Mouse (Mus musculus) ovary, postnatal 36 days (tissue): ENCODE data around the gene Slc25a19.

Experiments used
- DNase-seq: peaks from one replicate; pipeline ENCODE4 v3.0.0; 2022; ENCODE audit warnings: low spot score, mixed read lengths

Gene Slc25a19

DNA sequence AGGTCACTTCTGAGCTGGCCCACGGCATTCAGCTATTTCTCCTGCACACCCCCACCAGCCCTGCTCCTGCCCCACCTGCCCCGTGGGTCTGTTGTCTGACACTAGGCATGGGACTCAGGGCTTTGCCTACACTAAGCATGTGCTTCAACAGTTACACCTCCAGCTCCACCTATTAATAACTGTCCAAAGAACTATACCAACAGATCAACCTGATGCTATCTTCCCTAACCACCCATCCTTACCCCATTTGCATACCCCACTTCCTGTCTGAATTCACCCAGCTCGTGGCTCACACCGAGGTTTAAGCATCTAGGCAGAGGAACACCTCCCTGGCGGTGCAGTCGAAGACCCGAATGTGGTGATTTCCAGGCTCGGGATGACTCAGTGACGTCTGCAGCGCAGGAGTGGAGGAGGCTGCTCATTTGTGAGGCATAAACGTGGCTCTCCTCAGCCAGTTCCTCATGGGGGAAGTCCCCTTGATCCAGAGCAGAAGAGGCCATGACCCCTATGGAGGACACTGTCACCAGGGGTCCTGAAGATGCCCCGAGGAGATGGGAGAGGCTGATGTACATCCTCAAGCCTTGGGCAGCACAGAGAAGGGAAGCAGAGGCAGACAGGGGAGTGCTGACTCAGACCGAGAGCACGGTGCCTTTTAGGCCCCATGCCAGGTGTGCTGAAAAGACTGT lies 13.0 kb upstream of the Slc25a19 start:
- no peak for DNase-seq

DNA sequence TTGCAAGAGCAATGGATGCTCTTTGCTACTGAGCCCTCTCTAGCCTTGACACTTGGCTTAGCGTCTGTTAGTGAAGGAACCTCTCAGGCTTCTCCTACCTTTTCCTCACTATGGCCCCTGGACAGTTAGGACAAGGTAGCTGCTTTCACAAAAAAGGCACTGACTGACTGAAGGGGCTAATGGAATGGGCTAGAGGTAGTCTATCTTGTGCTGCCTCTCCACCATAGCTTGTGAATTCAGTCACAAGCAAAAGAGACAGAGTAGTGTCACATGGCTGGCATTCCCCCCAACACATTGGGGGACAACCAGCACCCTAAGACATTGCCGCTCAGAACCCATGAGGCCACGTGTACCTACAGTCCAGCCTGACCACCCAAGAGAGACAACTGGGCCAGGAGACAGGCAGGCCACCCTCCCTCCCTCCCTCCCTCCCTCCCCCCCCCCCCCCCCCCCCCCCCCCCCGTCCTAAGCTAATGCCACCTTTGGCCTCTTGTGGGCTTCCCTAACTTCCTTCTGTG lies 12.3 kb upstream of the Slc25a19 start:
- DNase-seq = no peak

DNA sequence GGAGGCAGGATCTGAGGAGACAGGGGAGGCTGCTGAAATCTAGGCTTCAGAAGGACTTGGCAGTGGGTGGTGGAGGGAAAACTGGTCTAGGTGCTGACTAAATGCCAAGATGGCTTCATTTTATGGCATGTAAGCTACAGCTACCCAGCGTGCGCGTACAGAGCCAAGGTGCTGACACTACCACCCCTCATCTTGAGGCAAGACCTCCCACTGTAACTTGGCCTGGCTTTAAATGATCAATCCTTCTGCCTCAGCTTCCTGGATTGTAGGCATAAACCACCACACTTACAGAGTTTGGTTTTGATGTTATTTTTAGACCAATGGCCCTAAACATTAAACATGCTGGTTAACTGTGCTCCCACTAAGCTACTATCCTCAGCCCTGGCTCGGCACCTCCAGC lies 11.4 kb upstream of the Slc25a19 start:
- no peak for DNase-seq

DNA sequence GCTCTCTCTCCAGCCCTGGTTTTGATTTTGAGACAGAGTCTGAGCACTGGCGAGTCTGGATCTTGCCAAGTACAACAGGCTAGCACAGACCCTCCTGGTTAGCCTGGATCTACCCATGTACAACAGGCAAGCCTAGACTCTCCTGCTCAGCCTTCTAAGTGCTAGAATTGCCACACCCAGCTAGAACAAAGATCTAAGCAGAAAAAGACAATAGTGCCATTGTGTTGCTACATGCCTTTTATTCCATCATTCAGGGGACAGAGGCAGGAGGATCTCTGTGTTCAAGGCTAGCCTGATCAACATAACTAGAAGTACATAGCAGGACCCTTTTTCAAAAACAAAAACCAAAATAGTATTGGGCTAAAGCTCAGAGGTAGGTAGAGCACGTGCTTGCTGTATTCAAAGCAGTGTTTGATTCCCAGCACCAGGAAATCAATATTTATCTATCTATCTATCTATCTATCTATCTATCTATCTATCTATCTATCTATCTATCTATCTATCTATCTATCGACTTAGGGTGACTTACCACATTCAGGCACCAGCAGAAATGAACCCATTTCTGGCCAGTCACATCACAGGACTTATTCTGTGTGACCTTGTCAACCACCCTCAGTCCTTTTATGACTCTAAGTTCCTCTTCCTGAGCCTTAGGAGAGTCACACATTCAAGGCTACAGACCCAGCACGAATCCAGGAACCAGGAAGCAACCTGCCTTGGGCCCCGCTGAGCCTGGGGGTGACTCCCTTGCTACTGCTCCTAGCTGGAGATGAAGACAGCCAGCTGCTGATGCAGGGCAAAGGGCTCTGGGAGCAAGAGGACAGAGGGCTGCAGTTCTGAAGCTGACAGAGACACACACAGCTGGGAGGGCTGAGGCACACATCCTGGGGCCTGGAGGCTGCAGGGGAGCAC lies 10.7 kb upstream of the Slc25a19 start:
- DNase-seq = no peak

DNA sequence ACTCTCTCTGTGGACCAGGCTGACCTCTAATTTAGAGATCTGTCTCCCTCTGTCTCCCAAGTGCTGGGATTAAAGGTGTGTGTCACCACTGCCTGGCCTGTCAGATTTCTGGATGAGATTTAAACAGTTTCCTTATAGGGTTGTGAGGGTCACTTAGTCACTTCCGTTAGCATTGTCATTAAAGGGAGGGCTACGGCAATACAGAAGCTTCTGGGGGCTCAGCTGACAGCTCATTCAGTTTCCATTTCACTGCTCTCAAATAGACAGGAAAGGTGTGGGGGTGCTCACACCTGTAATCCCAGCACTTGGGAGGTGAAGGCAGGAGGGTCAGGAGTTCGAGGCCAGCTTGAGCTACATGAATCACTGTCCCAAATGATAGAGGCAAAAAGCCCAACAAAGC lies 8.9 kb upstream of the Slc25a19 start:
- no peak for DNase-seq

DNA sequence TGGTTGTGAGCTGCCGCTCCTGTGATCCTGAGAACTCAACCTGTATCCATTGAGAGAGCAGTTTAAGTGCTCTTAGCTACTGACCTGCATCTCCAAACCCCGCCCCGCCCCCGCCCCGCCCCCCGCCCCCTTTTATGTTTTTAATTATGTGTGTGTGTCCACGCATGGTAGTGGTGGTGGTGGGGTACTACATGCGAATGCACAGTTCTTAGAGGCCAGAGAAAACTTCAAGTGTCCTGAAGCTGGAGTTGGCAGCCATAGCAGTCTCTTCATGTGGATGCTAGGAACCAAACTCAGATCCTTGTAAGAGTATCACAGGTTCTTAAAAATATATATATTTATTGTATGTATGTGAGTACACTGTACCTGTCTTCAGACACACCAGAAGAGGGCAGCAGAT lies 7.4 kb upstream of the Slc25a19 start:
- DNase-seq = no peak

DNA sequence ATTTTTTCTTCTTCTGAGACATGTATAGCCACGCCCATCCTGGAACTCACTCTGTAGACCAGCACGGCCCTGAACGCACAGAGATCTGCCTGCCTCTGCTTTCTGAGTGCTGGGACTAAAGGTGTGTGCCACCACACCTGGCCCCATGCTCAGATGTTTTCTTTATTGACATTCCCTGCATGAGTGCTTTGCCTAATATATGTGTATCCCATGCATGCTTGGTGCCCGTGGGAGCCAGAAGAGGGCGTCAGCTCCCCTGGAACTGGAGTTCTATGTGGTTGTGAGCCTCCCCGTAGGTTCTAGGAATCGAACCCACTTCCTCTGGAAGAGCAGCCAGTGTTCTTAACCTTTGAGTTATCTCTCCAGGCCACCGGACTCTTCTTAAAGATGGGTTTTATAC lies 6.9 kb upstream of the Slc25a19 start:
- DNase-seq = no peak

DNA sequence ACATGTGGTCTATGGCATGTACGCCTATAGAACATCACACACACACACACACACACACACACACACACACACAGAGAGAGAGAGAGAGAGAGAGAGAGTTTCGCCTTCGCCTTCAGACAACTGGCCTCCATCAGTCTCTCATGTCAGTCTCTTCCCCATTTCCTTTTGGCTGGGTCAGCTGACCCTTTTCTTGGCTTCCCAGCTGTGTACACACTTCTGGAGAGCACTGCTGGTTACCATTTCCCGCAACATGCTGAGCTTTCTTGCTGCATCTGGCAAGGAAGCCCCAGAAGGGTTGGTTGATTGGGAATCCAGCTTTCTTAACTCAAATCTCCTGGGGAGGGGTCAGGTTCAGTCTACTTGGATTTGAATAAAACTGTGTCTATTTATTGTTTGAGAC lies 6.0 kb upstream of the Slc25a19 start:
- DNase-seq = no peak

DNA sequence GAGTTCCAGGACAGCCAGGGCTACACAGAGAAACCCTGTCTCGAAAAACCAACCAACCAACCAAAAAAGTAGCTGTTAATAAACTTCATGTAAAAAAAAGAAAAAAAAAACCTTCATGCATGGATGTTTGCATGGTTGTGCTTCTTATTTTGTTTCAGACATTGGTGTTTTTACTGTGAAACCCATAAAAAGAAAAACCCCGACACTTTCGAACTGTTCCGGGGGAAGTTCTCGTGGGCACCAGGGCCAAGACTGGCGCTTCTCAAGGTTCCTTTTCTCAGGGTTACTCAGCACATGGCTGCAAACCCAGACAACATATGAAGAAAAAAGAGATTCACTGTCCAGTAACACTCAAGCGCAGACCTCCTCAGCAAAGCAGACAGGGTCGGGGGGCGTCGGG lies 4.8 kb upstream of the Slc25a19 start:
- no peak for DNase-seq

DNA sequence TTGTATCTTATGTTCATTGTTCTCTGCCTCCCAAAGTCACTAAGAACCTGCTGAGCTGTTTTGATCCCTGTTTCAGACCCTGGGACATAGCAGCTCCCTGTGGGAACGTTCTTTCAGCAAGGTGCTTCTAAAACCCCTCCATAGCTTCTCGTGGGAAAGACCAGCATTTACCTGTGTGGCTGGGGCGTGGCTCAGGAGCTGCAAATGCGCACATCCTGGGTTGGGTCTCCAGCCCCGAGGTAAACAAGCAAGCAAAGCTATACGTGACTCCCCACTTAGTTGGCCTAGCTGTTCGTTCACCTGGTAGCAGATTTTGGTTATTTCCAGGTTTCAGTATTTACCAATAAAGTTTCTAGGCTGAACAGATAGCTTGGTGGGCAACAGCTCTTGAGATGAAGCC lies 4.2 kb upstream of the Slc25a19 start:
- DNase-seq = no peak

DNA sequence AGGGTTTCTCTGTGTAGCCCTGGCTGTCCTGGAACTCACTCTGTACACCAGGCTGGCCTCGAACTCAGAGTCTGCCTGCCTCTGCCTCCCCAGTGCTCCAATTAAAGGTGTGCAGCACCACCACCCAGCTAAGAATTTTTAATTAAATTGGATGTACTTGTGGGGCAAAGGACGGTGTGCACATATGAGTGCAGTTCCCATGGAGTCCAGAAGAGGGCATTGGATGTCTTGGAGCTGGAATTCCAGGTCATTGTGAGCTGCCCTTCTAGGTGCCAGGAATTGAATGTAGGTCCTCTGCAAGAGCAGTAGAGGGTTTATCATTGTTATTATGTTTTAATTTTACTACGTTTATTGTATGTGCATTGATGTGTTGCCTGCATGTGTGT lies 3.4 kb upstream of the Slc25a19 start:
- no peak for DNase-seq

DNA sequence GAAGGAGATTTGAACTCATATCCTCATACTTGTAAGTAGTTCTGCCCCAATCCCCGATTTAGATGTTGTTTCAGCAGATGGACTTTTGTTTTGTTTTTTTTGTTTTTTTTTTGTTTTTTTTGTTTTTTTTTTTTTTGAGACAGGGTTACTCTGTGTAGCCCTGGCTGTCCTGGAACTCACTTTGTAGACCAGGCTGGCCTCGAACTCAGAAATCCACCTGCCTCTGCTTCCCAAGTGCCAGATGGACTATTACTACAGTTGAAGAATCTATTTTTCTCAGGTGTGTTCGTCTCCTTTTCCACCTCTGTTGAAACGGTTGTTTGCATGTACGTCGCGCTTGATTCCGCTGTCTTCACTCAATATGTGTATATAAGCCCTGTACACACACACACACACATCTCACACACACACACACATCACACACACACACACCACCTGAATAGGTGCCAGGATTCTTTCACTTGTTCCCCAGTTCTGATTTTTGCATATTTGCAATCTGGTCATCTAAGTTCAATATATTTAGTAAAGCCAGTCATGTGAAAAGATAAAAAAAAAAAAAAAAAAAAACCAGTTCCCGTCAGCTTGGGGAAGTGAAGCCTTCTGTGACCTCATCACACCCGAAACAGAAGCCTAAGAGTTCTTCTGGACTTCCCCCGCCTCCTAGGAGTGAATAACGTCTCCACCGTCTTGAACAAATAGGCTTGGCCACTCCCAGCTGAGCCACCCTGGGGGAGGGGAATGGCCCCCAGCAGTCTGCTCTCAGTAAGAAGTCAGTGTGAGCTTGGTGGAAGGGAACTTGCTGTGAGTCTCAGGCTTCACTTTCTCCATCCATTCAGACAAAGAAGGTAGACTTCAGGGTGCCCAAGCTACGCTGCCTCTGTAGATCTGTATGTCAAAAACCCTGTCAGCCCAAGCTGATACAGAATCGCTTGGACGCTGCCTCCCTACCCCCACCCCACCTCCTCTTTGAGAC lies 2.7 kb upstream of the Slc25a19 start:
- no peak for DNase-seq

DNA sequence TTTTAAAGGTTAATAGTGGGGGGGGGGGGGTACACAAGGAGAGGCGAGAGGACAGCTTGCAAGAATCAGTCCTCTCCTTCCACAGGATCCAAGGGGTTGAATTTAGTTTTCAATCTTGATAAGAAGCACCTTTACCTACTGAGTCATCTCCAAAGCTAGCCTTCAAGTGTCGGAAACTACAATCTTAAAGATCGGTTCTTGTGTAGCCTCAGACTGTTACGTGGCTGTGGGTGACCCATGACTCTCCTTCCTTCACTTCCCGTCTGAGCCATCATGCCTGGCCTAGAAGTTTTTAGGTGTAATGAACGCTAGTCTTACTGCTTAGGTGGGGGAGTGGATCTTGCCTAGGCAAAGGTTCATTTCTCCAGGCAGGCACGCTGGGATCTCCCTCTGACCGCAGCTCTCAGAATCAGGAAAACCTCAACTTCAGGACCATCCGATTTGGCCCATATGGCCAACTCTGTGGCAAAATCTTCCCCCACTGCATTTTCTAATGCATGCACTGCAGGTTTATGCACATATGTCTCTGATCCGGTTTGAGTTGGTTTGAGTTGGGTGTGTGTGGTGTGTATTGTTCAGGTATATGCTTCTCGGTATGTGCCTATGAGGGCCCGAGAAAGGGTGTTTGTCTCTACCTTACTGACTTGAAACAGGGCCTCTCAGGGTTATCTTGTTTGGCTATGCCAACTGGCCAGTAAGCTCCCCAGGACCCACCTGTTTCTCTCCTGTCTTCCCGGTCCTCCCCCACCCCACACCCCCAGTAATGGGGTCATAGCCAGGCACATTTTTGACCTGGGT lies 1.8 kb upstream of the Slc25a19 start:
- no peak for DNase-seq

DNA sequence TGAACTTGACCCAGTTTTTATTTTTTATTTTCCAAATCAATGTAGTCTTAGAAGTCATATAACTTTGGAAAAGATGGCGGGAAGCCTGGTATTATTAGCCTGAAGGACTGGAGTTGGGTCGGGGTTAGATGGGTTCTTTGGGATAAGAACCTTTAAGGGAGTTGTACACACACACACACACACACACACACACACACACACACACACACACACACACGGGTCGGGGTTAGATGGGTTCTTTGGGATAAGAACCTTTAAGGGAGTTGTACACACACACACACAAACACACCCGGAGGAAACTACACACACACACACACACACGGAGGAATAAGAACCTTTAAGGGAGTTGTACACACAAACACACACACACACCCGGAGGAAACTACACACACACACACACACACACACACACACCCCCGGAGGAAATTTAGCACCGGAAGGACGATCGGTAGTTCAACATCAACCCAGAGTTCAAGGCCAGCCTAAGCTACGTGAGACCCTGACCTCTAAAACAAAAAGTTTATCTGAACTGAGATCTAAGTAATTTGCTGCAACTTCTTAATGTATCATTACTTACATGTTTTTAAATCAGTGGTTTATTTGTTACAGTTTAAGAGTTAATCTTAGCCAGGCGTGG lies 488 bp upstream of the Slc25a19 start:
- no peak for DNase-seq

DNA sequence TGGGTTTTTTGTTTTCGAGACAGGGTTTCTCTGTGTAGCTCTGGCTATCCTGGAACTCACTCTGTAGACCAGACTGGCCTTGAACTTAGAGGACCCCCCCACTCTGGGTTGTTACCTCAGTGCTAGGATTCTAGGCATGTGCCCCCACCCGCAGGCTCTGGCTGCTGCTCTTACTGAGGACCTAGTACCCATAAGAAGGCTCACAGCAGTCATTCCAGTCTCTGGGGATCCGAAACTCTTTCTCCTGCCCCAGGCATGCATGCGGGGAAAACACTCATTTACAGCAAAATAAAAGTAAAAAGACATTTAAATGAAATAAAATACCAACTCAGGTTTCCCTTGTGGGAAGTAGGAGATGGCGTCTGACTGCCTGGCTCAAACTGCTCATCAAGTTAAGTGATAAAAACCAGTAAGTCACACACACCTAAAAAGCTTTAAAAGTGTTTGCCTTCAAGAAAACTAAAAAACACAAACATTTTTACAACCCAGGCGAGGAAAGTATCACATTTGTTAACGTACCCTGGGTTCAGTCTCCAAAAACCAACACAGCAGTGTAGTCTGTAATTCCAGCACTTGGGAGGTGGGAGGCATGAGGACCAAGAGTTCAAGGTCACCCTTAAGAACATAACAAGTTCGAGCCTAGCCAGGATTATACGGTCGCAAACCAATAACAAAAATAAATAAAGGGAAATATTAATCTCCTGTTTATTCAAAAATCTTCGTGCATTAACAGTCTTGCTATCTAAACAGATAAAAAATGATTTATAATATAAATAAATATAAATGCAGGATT lies 1.1 kb downstream of the Slc25a19 start:
- DNase-seq = no peak

DNA sequence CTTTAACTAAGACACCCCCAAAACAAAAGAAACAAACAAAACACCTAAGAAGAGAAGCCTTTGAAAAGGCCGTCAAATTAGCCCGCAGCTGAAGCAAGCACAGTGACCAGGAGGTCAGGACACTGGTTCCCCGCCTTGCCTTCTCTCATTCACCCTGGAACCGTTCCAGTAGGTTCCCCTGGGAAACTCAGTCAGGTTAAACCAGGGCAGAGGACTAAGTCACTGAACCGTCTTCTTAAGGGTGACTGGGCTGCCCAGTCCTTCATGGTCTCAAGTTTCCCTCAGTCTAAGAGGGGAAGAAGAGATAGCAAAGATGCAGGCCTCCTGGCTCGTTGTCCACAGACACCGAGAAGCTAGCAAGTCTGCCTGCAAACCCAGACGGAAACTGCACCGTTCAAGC lies 2.2 kb downstream of the Slc25a19 start:
- no peak for DNase-seq

DNA sequence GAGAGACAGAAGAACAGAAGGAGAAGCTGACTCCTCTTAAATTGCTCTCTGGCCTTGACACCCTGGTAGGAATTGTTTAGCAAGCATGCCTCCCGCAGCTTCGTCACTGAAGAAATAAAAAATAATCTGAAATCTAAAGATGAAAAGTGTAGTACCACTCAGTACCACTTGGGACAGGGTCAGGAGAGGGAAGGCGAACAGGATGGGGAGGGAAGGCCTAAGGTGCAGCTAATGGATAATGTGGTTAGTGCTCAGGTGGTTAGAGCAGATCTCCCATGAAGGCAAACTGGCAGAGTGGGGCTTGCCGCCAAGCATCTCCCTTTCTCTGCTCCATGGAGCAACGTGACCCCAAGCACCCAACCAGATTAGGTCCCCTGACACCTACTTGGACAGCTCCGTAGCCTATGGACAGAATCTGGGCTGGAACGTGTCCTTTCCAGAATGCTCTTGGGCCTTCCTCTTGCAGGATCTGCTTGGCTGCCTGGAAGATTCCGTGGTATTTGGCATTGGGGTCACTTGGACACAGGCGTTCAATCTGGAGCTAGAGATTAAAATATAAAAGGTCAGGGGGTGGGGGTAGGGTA lies 4.5 kb downstream of the Slc25a19 start:
- no peak for DNase-seq

DNA sequence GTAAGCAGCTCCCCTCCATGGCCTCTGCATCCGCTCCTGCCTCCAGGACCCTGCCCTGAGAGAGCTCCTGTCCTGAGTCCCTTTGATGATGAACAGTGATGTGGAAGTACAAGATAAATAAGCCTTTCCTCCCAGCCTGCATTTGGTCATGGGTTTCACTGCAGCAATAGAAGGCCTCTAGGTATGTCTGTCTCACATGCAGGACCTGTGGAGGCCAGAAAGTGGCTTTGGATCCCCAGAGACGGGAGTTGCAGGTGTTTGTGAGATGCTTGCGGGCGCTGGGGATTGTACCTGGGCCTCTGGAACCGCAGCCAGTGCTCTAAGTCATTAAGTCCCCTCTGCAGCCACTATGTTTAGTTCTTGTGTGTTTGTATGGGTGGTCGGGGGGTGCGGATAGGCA lies 8.1 kb downstream of the Slc25a19 start:
- DNase-seq = no peak

DNA sequence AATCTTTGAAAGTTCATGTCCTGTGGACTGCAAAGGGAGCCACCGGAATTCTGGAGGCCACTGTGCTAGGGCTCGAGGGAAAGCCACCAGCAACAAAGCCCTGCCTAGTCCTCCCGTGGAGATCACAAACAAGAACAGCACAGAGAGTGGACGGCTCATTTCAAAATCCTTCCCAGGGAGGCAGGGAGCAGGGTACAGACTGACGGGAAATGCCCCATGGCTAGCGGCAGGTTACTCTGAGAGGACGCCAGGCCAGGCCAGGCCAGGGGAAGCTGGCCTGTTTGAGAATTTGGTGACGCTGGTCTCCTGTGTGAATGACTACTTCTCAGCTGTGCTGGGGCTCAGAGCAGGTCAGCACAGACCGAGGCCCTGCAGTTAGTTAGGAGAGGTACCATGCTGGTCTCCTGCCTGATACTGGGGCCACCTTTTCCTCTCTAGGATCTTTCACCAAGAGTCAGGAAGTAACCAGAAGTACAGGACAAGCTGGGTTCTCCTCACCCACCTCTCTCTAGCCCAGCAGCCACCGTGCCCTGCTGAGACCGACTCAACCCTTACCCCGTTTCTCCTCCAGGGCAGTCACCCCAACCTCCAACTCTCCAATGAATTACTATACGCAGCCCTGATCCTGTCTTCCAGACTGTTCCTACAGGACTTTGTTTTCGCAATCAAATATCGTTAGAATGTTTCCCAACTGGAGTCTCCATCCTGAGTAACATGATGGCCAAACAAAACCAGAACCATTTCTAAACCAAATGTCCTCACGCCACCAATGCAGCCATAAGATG lies 9.2 kb downstream of the Slc25a19 start:
- no peak for DNase-seq
